Mouse (Mus musculus): ENCODE measurements around the gene Chrnb1. TPM values are rescaled to one million over a fixed set of nuclear protein-coding genes. Genes with fewer than 3 reads are reported as not detected.

Gene Chrnb1
- polyA plus RNA-seq, 1 experiment from 2014 or later: 1.5 TPM

Other genes starting within 250 kb of the Chrnb1 start
- 1.5 TPM in 2 replicates for gene Dnah2, start 246.8 kb downstream of the Chrnb1 start, polyA plus RNA-seq (2016; fragmentation: Nextera tagmentation; extraction: Ambion mirVana)
- gene Efnb3, start 235.7 kb downstream of the Chrnb1 start, polyA plus RNA-seq (2016; fragmentation: Nextera tagmentation; extraction: Ambion mirVana): 27.9 and 28.7 TPM in 2 replicates
- gene Wrap53, start 215.7 kb downstream of the Chrnb1 start, polyA plus RNA-seq (2016; fragmentation: Nextera tagmentation; extraction: Ambion mirVana): 46.4 and 51.1 TPM in 2 replicates
- 192 and 194 TPM in 2 replicates for gene Trp53, start 215.6 kb downstream of the Chrnb1 start, polyA plus RNA-seq (2016; fragmentation: Nextera tagmentation; extraction: Ambion mirVana)
- gene Atp1b2, start 190.0 kb downstream of the Chrnb1 start, polyA plus RNA-seq (2016; fragmentation: Nextera tagmentation; extraction: Ambion mirVana): 4.3 and 4.6 TPM in 2 replicates
- not detected in 2 replicates for gene Shbg, start 178.0 kb downstream of the Chrnb1 start, polyA plus RNA-seq (2016; fragmentation: Nextera tagmentation; extraction: Ambion mirVana)
- 13.7 and 15.4 TPM in 2 replicates for gene Sat2, start 173.9 kb downstream of the Chrnb1 start, polyA plus RNA-seq (2016; fragmentation: Nextera tagmentation; extraction: Ambion mirVana)
- gene Fxr2, start 163.0 kb downstream of the Chrnb1 start, polyA plus RNA-seq (2016; fragmentation: Nextera tagmentation; extraction: Ambion mirVana): 32.5 and 34.6 TPM in 2 replicates
- not detected in 2 replicates for gene Sox15, start 140.6 kb downstream of the Chrnb1 start, polyA plus RNA-seq (2016; fragmentation: Nextera tagmentation; extraction: Ambion mirVana)
- 81.8 and 82.9 TPM in 2 replicates for gene Mpdu1, start 133.3 kb downstream of the Chrnb1 start, polyA plus RNA-seq (2016; fragmentation: Nextera tagmentation; extraction: Ambion mirVana)
- gene Cd68, start 129.8 kb downstream of the Chrnb1 start, polyA plus RNA-seq (2016; fragmentation: Nextera tagmentation; extraction: Ambion mirVana): 5.5 and 5.8 TPM in 2 replicates
- gene Eif4a1, start 123.5 kb downstream of the Chrnb1 start, polyA plus RNA-seq (2016; fragmentation: Nextera tagmentation; extraction: Ambion mirVana): 725 and 747 TPM in 2 replicates
- 127 and 128 TPM in 2 replicates for gene Senp3, start 113.9 kb downstream of the Chrnb1 start, polyA plus RNA-seq (2016; fragmentation: Nextera tagmentation; extraction: Ambion mirVana)
- 0.20 TPM in 1 of 2 replicates, not detected in the other for gene Tnfsf13, start 110.2 kb downstream of the Chrnb1 start, polyA plus RNA-seq (2016; fragmentation: Nextera tagmentation; extraction: Ambion mirVana)
- gene Tnfsf12, start 100.1 kb downstream of the Chrnb1 start, polyA plus RNA-seq (2016; fragmentation: Nextera tagmentation; extraction: Ambion mirVana): 1.1 and 1.6 TPM in 2 replicates
- 0.44 and 0.55 TPM in 2 replicates for gene Tnfsfm13, start 99.8 kb downstream of the Chrnb1 start, polyA plus RNA-seq (2016; fragmentation: Nextera tagmentation; extraction: Ambion mirVana)
- 32.9 and 34.5 TPM in 2 replicates for gene Polr2a, start 37.3 kb downstream of the Chrnb1 start, polyA plus RNA-seq (2016; fragmentation: Nextera tagmentation; extraction: Ambion mirVana)
- 0.14 TPM in 1 of 2 replicates, not detected in the other for gene Slc35g3, start 34.0 kb downstream of the Chrnb1 start, polyA plus RNA-seq (2016; fragmentation: Nextera tagmentation; extraction: Ambion mirVana)
- 0.46 and 0.77 TPM in 2 replicates for gene Zbtb4, start 30.0 kb downstream of the Chrnb1 start, polyA plus RNA-seq (2016; fragmentation: Nextera tagmentation; extraction: Ambion mirVana)
- 0.73 TPM in 2 replicates for gene Fgf11, start 5.9 kb upstream of the Chrnb1 start, polyA plus RNA-seq (2016; fragmentation: Nextera tagmentation; extraction: Ambion mirVana)
- 0.71 and 0.95 TPM in 2 replicates for gene Tmem102, start 9.7 kb upstream of the Chrnb1 start, polyA plus RNA-seq (2016; fragmentation: Nextera tagmentation; extraction: Ambion mirVana)
- gene Gm39566, start 19.4 kb upstream of the Chrnb1 start, polyA plus RNA-seq (2016; fragmentation: Nextera tagmentation; extraction: Ambion mirVana): not detected in 2 replicates
- gene Spem2, start 22.5 kb upstream of the Chrnb1 start, polyA plus RNA-seq (2016; fragmentation: Nextera tagmentation; extraction: Ambion mirVana): not detected in 2 replicates
- 0.19 TPM in 1 of 2 replicates, not detected in the other for gene Spem1, start 26.2 kb upstream of the Chrnb1 start, polyA plus RNA-seq (2016; fragmentation: Nextera tagmentation; extraction: Ambion mirVana)
- 4.7 and 5.2 TPM in 2 replicates for gene Nlgn2, start 41.8 kb upstream of the Chrnb1 start, polyA plus RNA-seq (2016; fragmentation: Nextera tagmentation; extraction: Ambion mirVana)
- gene Tmem256, start 42.6 kb upstream of the Chrnb1 start, polyA plus RNA-seq (2016; fragmentation: Nextera tagmentation; extraction: Ambion mirVana): 259 and 290 TPM in 2 replicates
- gene Plscr3, start 50.4 kb upstream of the Chrnb1 start, polyA plus RNA-seq (2016; fragmentation: Nextera tagmentation; extraction: Ambion mirVana): 67.5 and 67.6 TPM in 2 replicates
- 0.79 and 1.9 TPM in 2 replicates for gene Tnk1, start 62.8 kb upstream of the Chrnb1 start, polyA plus RNA-seq (2016; fragmentation: Nextera tagmentation; extraction: Ambion mirVana)
- gene Tmem95, start 82.1 kb upstream of the Chrnb1 start, polyA plus RNA-seq (2016; fragmentation: Nextera tagmentation; extraction: Ambion mirVana): not detected in 2 replicates
- 4.8 and 6.7 TPM in 2 replicates for gene Kctd11, start 85.5 kb upstream of the Chrnb1 start, polyA plus RNA-seq (2016; fragmentation: Nextera tagmentation; extraction: Ambion mirVana)
- gene Acap1, start 99.6 kb upstream of the Chrnb1 start, polyA plus RNA-seq (2016; fragmentation: Nextera tagmentation; extraction: Ambion mirVana): 0.84 and 1.3 TPM in 2 replicates
- 11.9 and 12.2 TPM in 2 replicates for gene 2810408A11Rik, start 105.0 kb upstream of the Chrnb1 start, polyA plus RNA-seq (2016; fragmentation: Nextera tagmentation; extraction: Ambion mirVana)
- gene Neurl4, start 105.1 kb upstream of the Chrnb1 start, polyA plus RNA-seq (2016; fragmentation: Nextera tagmentation; extraction: Ambion mirVana): 14.3 and 14.8 TPM in 2 replicates
- gene Gps2, start 117.9 kb upstream of the Chrnb1 start, polyA plus RNA-seq (2016; fragmentation: Nextera tagmentation; extraction: Ambion mirVana): 92.4 and 97.3 TPM in 2 replicates
- 2,970 and 2,997 TPM in 2 replicates for gene Eif5a, start 126.0 kb upstream of the Chrnb1 start, polyA plus RNA-seq (2016; fragmentation: Nextera tagmentation; extraction: Ambion mirVana)
- 5.7 and 6.4 TPM in 2 replicates for gene Ybx2, start 139.9 kb upstream of the Chrnb1 start, polyA plus RNA-seq (2016; fragmentation: Nextera tagmentation; extraction: Ambion mirVana)
- gene Slc2a4, start 152.2 kb upstream of the Chrnb1 start, polyA plus RNA-seq (2016; fragmentation: Nextera tagmentation; extraction: Ambion mirVana): 14.2 and 15.7 TPM in 2 replicates
- 19.7 and 21.9 TPM in 2 replicates for gene Cldn7, start 168.8 kb upstream of the Chrnb1 start, polyA plus RNA-seq (2016; fragmentation: Nextera tagmentation; extraction: Ambion mirVana)
- 21.5 and 23.4 TPM in 2 replicates for gene Ctdnep1, start 185.2 kb upstream of the Chrnb1 start, polyA plus RNA-seq (2016; fragmentation: Nextera tagmentation; extraction: Ambion mirVana)
- gene Elp5, start 186.6 kb upstream of the Chrnb1 start, polyA plus RNA-seq (2016; fragmentation: Nextera tagmentation; extraction: Ambion mirVana): 159 TPM in 2 replicates
- gene Gabarap, start 195.2 kb upstream of the Chrnb1 start, polyA plus RNA-seq (2016; fragmentation: Nextera tagmentation; extraction: Ambion mirVana): 318 and 331 TPM in 2 replicates
- 94.5 and 96.2 TPM in 2 replicates for gene Phf23, start 199.8 kb upstream of the Chrnb1 start, polyA plus RNA-seq (2016; fragmentation: Nextera tagmentation; extraction: Ambion mirVana)
- 44.3 and 51.6 TPM in 2 replicates for gene Dvl2, start 204.7 kb upstream of the Chrnb1 start, polyA plus RNA-seq (2016; fragmentation: Nextera tagmentation; extraction: Ambion mirVana)
- gene Acadvl, start 219.5 kb upstream of the Chrnb1 start, polyA plus RNA-seq (2016; fragmentation: Nextera tagmentation; extraction: Ambion mirVana): 41.0 and 44.1 TPM in 2 replicates
- 13.8 and 15.5 TPM in 2 replicates for gene Dlg4, start 221.0 kb upstream of the Chrnb1 start, polyA plus RNA-seq (2016; fragmentation: Nextera tagmentation; extraction: Ambion mirVana)